Mouse (Mus musculus) c-Kit-negative CD71-positive TER-119-positive erythroid progenitor cells, embryonic 14.5 days (primary cell): ENCODE results near the gene Olfr512.

Source experiments
- DNase-seq: peaks from one replicate; pipeline ENCODE4 v3.0.0-alpha.2; 2013; ENCODE audit warnings: low read depth, low spot score

The Olfr512 gene

DNA sequence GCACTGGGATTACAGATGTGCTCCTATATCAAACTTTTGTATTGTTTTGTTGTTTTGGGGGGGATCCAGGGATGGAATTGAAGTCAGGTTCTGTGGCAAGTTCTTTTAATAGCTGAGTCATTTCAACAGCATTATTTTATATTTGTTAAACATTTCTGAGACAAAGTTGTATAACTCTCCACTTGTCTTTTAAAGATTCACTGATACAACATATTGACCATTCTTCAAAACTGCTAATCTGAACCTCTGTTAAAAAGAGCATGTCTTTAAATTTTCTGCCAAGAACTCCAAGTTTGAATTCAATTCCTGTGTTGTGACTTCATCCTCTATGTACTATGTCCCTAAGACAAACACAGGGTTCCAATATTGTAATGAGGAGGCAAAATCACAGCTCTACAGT lies at the start of gene Olfr512:
Gene Olfr512 (plus strand): TSS at position 301 of the 400 bp plus-strand sequence.
- DNase-seq, result no peak

DNA sequence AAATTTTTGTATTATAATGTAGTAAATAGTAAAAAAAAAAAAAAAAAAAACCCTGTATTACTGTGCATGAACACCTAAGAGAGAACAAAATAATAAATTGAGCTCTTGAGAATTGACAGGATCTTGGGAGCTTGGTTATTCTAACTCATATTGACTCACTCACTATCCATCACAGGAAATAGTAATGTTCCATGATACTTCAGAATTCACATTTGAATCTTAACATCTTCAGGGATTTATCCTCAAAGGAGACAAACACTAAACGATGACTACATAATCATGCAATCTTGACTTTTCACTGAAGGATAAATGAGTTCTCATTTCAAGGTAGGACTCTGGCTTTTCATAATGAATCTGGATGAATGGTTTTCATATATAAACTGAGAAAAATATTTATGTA lies 47.0 kb upstream of the Olfr512 start, which contains the start of gene Olfr510:
Gene Olfr510 (plus strand): TSS at position 301 of the 400 bp plus-strand sequence.
- DNase-seq, result no peak

GRCm38 (mm10) chr7:108671058-108671457 lies 42.1 kb upstream of the Olfr512 start:
- no peak for DNase-seq

DNA sequence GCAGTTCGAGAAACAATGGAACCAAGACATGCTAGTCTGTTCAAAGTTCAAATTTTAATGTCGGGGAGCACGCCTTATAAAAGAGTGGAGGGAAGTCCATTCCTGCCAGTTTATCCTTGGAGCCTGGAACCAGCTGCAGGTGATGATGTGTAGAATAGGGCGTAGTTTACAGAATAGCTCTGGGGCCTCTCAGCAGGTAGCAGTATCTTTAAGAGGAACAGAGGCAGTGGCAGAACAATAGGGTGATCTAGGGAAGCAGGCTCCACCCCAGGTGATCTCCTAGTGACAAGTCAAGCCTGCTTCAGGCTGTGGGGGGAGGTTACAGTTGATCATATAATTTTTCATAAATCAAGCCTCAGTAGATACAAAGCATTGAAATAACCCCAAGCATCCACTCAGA lies 34.2 kb upstream of the Olfr512 start:
- DNase-seq, result no peak

DNA sequence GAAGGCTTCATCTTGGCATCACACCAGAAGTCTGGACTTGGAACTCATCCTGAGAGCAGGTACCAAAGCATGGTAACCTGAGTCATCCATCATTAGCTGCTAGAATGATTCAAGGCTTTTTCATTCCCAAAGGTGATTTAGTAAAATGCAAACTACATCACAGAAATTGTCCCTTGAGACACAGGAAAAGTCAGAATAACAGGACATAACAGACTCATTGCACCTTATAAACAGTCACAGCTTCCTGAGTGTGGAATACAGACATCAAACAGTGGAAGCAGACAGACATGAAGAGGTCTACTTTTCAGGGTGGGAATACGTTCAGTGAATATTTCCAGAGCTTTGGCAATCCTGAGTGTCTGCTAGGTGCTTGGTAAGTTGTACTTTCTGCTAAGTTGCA lies 37.6 kb downstream of the Olfr512 start, which contains the start of gene Olfr513:
Gene Olfr513 (plus strand): TSS at position 301 of the 400 bp plus-strand sequence.
- DNase-seq, result no peak

- DNase-seq, result no peak
Measured at GRCm38 (mm10) chr7:108760411-108760810, 47.3 kb downstream of the Olfr512 start.
